Mouse (Mus musculus): ENCODE results near the gene Cdk5r2. TPM values are rescaled to one million over a fixed set of nuclear protein-coding genes. Genes with fewer than 3 reads are reported as not detected.

The Cdk5r2 gene
- polyA plus RNA-seq, 1 experiment from 2014 or later: 0.60 TPM

DNA sequence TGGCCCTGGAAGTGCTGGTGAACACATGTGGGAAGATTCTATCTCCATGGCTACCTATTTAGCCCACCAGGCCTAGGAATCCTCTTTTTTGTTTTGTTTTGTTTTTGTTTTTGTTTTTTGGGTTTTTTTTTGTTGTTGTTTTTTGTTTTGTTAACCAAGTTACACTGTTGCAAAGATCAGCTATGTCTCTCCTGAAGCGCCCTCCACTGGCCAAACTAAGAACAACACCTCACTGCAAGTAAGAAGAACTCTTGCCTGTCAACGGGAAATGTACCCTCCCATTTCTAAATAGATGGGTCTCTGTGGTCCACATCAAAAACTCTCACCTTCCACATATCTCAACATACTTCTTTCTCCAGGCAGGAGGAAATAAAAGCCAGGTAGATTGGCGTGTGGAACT lies 47.0 kb downstream of the Cdk5r2 start:
- Histone ChIP-seq H3K36me3 (ENCODE audit: control insufficient read depth, insufficient read depth, low read length) (no peaks in the 10 kb centered on the region), H3K9ac (ENCODE audit: low read depth, low read length) (no peak overlapping the region), H3K27me3 (replicated peaks; ENCODE audit: control insufficient read depth, insufficient read depth, low read length) (peaks cover 84% of the 10 kb centered on the region), H3K4me1 (ENCODE audit: control insufficient read depth, insufficient read depth, low read length) (no peaks in the 10 kb centered on the region), H3K4me3 (ENCODE audit: low read depth, low read length) (no peak overlapping the region), H3K27ac (replicated peaks; ENCODE audit: low read depth, low read length) (no peak overlapping the region), H3K4me2 (ENCODE audit: low read depth, low read length) (no peak overlapping the region), H3K9me3 (ENCODE audit: control insufficient read depth, low read length) (no peaks in the 10 kb centered on the region)
- WGBS: 4% methylated on average over 3 of the region's 3 CpGs
- DNase-seq (ENCODE audit: low spot score) (peak; percentile 22), ATAC-seq (ENCODE audit: low read depth) (no peak)

DNA sequence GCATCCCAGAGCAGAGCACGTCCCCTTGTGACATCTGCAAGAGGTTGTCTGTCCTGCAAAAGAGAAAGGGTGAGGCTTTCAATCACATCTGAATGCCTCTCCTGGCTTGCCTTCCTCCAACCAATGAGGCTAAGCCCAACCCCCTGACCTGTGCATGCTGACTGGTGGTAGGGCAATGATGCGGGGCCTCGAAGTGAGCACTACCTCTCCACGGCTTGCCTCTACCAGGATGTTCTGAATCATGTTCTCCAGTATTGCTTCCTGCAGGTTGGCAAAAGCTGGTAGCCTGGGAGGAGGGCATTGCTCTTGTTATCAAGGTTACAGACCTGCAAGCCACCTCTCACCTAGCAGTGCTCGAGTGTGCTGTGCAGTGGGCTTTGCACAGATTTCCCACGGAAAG lies 47.5 kb downstream of the Cdk5r2 start:
- no peaks in the 10 kb centered on the region for H3K36me3 ChIP-seq (ENCODE audit: control insufficient read depth, insufficient read depth, low read length)
- no peak overlapping the region for H3K4me2 ChIP-seq (ENCODE audit: low read depth, low read length)
- 16% methylated on average over 6 of the region's 6 CpGs for WGBS
- no peak overlapping the region for H3K27ac ChIP-seq (replicated peaks; ENCODE audit: low read depth, low read length)
- no peak for ATAC-seq (ENCODE audit: low read depth)
- H3K4me1 ChIP-seq (ENCODE audit: control insufficient read depth, insufficient read depth, low read length): no peaks in the 10 kb centered on the region
- H3K27me3 ChIP-seq (replicated peaks; ENCODE audit: control insufficient read depth, insufficient read depth, low read length): peaks cover 79% of the 10 kb centered on the region
- DNase-seq (ENCODE audit: low spot score): no peak
- H3K9ac ChIP-seq (ENCODE audit: low read depth, low read length): no peak overlapping the region
- H3K4me3 ChIP-seq (ENCODE audit: low read depth, low read length): no peak overlapping the region
- H3K9me3 ChIP-seq (ENCODE audit: control insufficient read depth, low read length): no peaks in the 10 kb centered on the region

MicroRNA genes within 50 kb of the gene (microRNA counts, 519-probe panel; counts per million panel counts)
- microRNA mmu-miR-375: 1,728 counts per million, percentile 10 among the panel's probes with 10 or more counts

Small RNA genes within 50 kb of the gene (microRNA-seq; reads per million reads assigned to microRNA genes)
- 1,311 reads per million, percentile 77 among the genes with 10 or more reads in this experiment for gene Mir375 (ENCODE audit: borderline number of aligned reads)

Other genes starting within 250 kb of the Cdk5r2 start
- gene Ttll4, start 193.2 kb upstream of the Cdk5r2 start, polyA plus RNA-seq (2014; fragmentation: Nextera tagmentation; extraction: Ambion mirVana): 18.2 and 20.1 TPM in 2 replicates
- 9.0 and 9.7 TPM in 2 replicates for gene Cyp27a1, start 141.4 kb upstream of the Cdk5r2 start, polyA plus RNA-seq (2014; fragmentation: Nextera tagmentation; extraction: Ambion mirVana)
- 4.5 and 6.4 TPM in 2 replicates for gene Prkag3, start 105.7 kb upstream of the Cdk5r2 start, polyA plus RNA-seq (2014; fragmentation: Nextera tagmentation; extraction: Ambion mirVana)
- gene Wnt6, start 83.0 kb upstream of the Cdk5r2 start, polyA plus RNA-seq (2014; fragmentation: Nextera tagmentation; extraction: Ambion mirVana): 16.1 and 23.1 TPM in 2 replicates
- 6.1 and 6.7 TPM in 2 replicates for gene Wnt10a, start 63.4 kb upstream of the Cdk5r2 start, polyA plus RNA-seq (2014; fragmentation: Nextera tagmentation; extraction: Ambion mirVana)
- not detected in 2 replicates for gene Fev, start 30.5 kb downstream of the Cdk5r2 start, polyA plus RNA-seq (2014; fragmentation: Nextera tagmentation; extraction: Ambion mirVana)
- gene Cryba2, start 38.2 kb downstream of the Cdk5r2 start, polyA plus RNA-seq (2014; fragmentation: Nextera tagmentation; extraction: Ambion mirVana): not detected in 2 replicates
- gene Cfap65, start 80.7 kb downstream of the Cdk5r2 start, polyA plus RNA-seq (2014; fragmentation: Nextera tagmentation; extraction: Ambion mirVana): 0.25 and 1.2 TPM in 2 replicates
- 2.0 and 2.2 TPM in 2 replicates for gene Ihh, start 96.7 kb downstream of the Cdk5r2 start, polyA plus RNA-seq (2014; fragmentation: Nextera tagmentation; extraction: Ambion mirVana)